Mouse (Mus musculus): Measurements from ENCODE around the gene 1700015G11Rik.

- no peak for TF ChIP-seq POLR2A (IDR thresholded peaks at IDR 0.05; ENCODE audit: borderline replicate concordance, insufficient read depth, low read length)
- no peak for TF ChIP-seq CTCF (IDR thresholded peaks at IDR 0.05; ENCODE audit: borderline replicate concordance, insufficient read depth, low read depth, low read length)
Observed at GRCm38 (mm10) chr7:51967581-51967980, 47.9 kb downstream of the 1700015G11Rik start.

All from cerebellum, adult 2 months (tissue).